In genomic region chr12:59382812-59383211, GRCm38 (mm10) we compare ENCODE assay signal across 7 mouse cellular contexts.
DNase-seq lines count a peak whose midpoint lies in the region.

No protein-coding gene starts in this region.

- H3K36me3 ChIP-seq in embryonic facial prominence, embryonic 10.5 days (replicated peaks) = no peaks in the 10 kb centered on the region
- no peaks in the 10 kb centered on the region for H3K36me3 ChIP-seq in splenic B cell, adult 2 months (ENCODE audit: control insufficient read depth, insufficient read depth, low read length, poor library complexity, severe bottlenecking)

- no peaks in the 10 kb centered on the region for H3K27me3 ChIP-seq in embryonic facial prominence, embryonic 10.5 days (replicated peaks; ENCODE audit: low read depth, poor library complexity, severe bottlenecking)
- no peaks in the 10 kb centered on the region for H3K27me3 ChIP-seq in splenic B cell, adult 2 months (ENCODE audit: control insufficient read depth, insufficient read depth, low read length, poor library complexity, severe bottlenecking)

- H3K4me1 ChIP-seq in embryonic facial prominence, embryonic 10.5 days = no peaks in the 10 kb centered on the region

- WGBS in embryonic facial prominence, embryonic 10.5 days = 31% methylated on average over 3 of the region's 3 CpGs

- no peak overlapping the region for H3K27ac ChIP-seq in embryonic facial prominence, embryonic 10.5 days (replicated peaks)

- H3K9me3 ChIP-seq in embryonic facial prominence, embryonic 10.5 days = no peaks in the 10 kb centered on the region

- H3K4me3 ChIP-seq in embryonic facial prominence, embryonic 10.5 days = no peak overlapping the region

- peak; percentile 14 for DNase-seq in thymus, postnatal 0 days (ENCODE audit: low spot score)
- no peak for DNase-seq in thymus, adult 18-20 months
- peak; percentile 55 for DNase-seq in adrenal gland, postnatal 14 days
- peak; percentile 55 for DNase-seq in embryonic facial prominence, embryonic 10.5 days (ENCODE audit: low spot score)
- DNase-seq in kidney, postnatal 36 days = peak; percentile 12 to 63
- DNase-seq in lung, postnatal 10 days = peak; percentile 31
- DNase-seq in splenic B cell, adult 2 months (ENCODE audit: low read depth, low spot score) = peak; percentile 18

Comparison
In these comparisons a context has a peak if more than half of its experiments do, and no peak if none do; other contexts are left out.
1. DNase-seq: peak in thymus, postnatal 0 days (single experiment), adrenal gland, postnatal 14 days (single experiment), embryonic facial prominence, embryonic 10.5 days (single experiment), kidney, postnatal 36 days (2 of 2), lung, postnatal 10 days (single experiment) and splenic B cell, adult 2 months (single experiment); none in thymus, adult 18-20 months (0 of 2).